Mouse (Mus musculus) heart, adult 2 months (tissue): Measurements from ENCODE around the gene Kcnq4. TPM values are rescaled to one million over a fixed set of nuclear protein-coding genes. Genes with fewer than 3 reads are reported as not detected.

ENCODE experiments used
- DNase-seq, 2 experiments: peaks; one replicate each; pipeline ENCODE4 v3.0.0; 2021
- H3K27ac ChIP-seq: fragments of 200-600 bp; 2 replicates; pipeline ENCODE4 v1.8.1; 2022
- H3K27me3 ChIP-seq: fragments of 200-500 bp; 2 replicates; pipeline ENCODE4 v1.6.1; 2012; ENCODE audit warnings: mild to moderate bottlenecking, low read length, inconsistent platforms, mixed read lengths; ENCODE audit not compliant: control insufficient read depth, insufficient read depth
- H3K36me3 ChIP-seq: fragments of 200-500 bp; 2 replicates; pipeline ENCODE4 v1.6.1; 2012; ENCODE audit warnings: low read length, inconsistent platforms; ENCODE audit not compliant: control insufficient read depth, insufficient read depth
- H3K4me1 ChIP-seq: fragments of 200-500 bp; 2 replicates; pipeline ENCODE4 v1.6.1; 2011; ENCODE audit warnings: low read length; ENCODE audit not compliant: control insufficient read depth, insufficient read depth
- H3K4me3 ChIP-seq: fragments of 200-600 bp; 2 replicates; pipeline ENCODE4 v1.8.1; 2022
- H3K79me2 ChIP-seq: fragments of 200-500 bp; replicated peaks from 2 replicates; pipeline ENCODE4 v1.6.1; 2012; ENCODE audit warnings: mild to moderate bottlenecking, inconsistent platforms, low read length, moderate library complexity, mixed read lengths; ENCODE audit not compliant: control insufficient read depth, insufficient read depth
- H3K9ac ChIP-seq: fragments of 200-500 bp; 2 replicates; pipeline ENCODE4 v1.6.1; 2012; ENCODE audit warnings: low read depth, mild to moderate bottlenecking, control low read depth, inconsistent platforms, low read length, mixed read lengths
- CTCF ChIP-seq: fragments of 200-600 bp; IDR thresholded peaks from 2 replicates; pipeline ENCODE4 v1.8.1; 2022; ENCODE audit warnings: antibody characterized with exemption, mild to moderate bottlenecking, moderate library complexity
- EP300 ChIP-seq: fragments of 200-500 bp; IDR thresholded peaks from 2 replicates; pipeline ENCODE4 v1.6.1; 2011; ENCODE audit warnings: low read depth, low read length, control low read depth; ENCODE audit not compliant: insufficient read depth
- POLR2A ChIP-seq: fragments of 200-500 bp; IDR thresholded peaks from 2 replicates; pipeline ENCODE4 v1.6.1; 2011; ENCODE audit warnings: mild to moderate bottlenecking, low read depth, low read length, control low read depth; ENCODE audit not compliant: insufficient read depth
- WGBS: fragments of 180-500 bp; shearing (Covaris S2); methylation state at CpG from one replicate; pipeline ENCODE4 v1.1.7; 2018; 5-methylcytosine and 5-hydroxymethylcytosine counted together
- intact Hi-C: fragments of 180-260 bp; cut with DNase I; formaldehyde crosslinking; loops from one replicate; pipeline ENCODE4 v1.15.1; 2025
- polyA plus RNA-seq: library from polyadenylated mRNA; depleted of rRNA; stranded (reverse); fragments of >200 nt; gene quantifications from 2 replicates; pipeline ENCODE4 v1.2.3, GENCODE M21; 2012
- total RNA-seq, 2 experiments: library from RNA; stranded (reverse); gene quantifications; 2 replicates each; pipeline ENCODE4 v1.2.3; 2021

The Kcnq4 gene
- total and polyA plus RNA-seq, 3 experiments, result 1.6 to 6.9 (median 1.9) TPM

- Histone ChIP-seq H3K4me3 (no peak overlapping the region), H3K27ac (no peak overlapping the region), H3K27me3 (no peaks in the 10 kb centered on the region), H3K79me2 (no peaks in the 10 kb centered on the region), H3K36me3 (no peaks in the 10 kb centered on the region), H3K9ac (no peak overlapping the region), H3K4me1 (no peaks in the 10 kb centered on the region)
- TF ChIP-seq POLR2A (no peak), EP300 (0 out of 2 replicates have a peak, but pooled peaks have one; percentile 21), CTCF (peak; percentile 76)
- 39% methylated on average over 10 of the region's 10 CpGs for WGBS
- peak; percentile 33 to 48 for DNase-seq
- intact Hi-C loops, result loop anchor here (2.0 kb wide), 1 partner anchor 58 kb away; no protein-coding TSS in a partner anchor
Measured at GRCm38 (mm10) chr4:120692717-120693116, 55.7 kb downstream of the Kcnq4 start.

DNA sequence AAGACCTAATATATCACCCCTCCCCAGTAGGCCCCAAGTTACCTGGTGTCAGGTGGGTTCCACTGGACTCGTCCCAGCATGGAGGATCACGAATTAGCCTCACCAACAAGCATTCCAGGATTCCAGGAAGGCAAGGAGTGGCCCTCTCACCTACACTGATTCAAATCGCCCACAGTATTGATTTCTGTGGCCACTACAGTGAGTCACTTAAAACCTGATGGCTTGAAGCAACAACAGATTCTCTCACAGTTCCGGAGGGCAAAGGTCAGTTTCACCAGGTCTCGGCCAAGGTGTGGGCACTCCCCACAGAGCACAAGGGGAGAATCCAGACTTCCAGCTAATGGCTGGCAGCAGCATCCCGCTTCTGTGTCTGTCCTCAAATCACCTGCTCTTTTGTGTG is 59.1 kb downstream of the Kcnq4 start:
- H3K79me2 ChIP-seq, result no peaks in the 10 kb centered on the region
- no peaks in the 10 kb centered on the region for H3K27me3 ChIP-seq
- intact Hi-C loops, result no loop called here
- WGBS, result 73% methylated on average over 6 of the region's 6 CpGs
- no peaks in the 10 kb centered on the region for H3K4me1 ChIP-seq
- no peak overlapping the region for H3K4me3 ChIP-seq
- no peak overlapping the region for H3K9ac ChIP-seq
- no peak for DNase-seq
- H3K27ac ChIP-seq, result no peak overlapping the region
- TF ChIP-seq POLR2A, result no peak
- no peak for TF ChIP-seq EP300
- no peak for TF ChIP-seq CTCF
- no peaks in the 10 kb centered on the region for H3K36me3 ChIP-seq

DNA sequence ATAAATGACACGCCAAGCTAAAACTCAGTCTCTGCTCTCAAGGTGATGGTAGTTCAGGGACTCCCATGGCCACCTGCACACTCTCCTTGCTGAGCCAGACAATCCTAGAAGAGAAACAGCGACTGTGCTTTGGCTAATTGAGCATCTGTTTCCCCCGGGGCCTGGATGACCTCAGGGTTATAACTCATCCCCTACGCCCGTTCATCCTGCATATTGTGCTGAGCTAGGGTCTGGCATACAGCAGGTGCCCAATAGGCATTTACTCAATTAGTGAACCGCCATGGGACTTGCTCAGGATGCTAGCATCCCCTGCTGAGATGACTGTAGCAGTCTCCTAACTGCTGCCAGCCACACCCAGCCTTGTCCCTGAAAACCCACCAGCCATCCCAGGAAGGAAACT is 61.1 kb downstream of the Kcnq4 start:
- no peak overlapping the region for H3K9ac ChIP-seq
- no peak for DNase-seq
- no peaks in the 10 kb centered on the region for H3K79me2 ChIP-seq
- intact Hi-C loops, result no loop called here
- TF ChIP-seq EP300, result no peak
- no peak for TF ChIP-seq POLR2A
- TF ChIP-seq CTCF, result no peak
- H3K27ac ChIP-seq, result no peak overlapping the region
- H3K27me3 ChIP-seq, result no peaks in the 10 kb centered on the region
- no peaks in the 10 kb centered on the region for H3K36me3 ChIP-seq
- no peaks in the 10 kb centered on the region for H3K4me1 ChIP-seq
- 56% methylated on average over 6 of the region's 6 CpGs for WGBS
- no peak overlapping the region for H3K4me3 ChIP-seq

- Histone ChIP-seq H3K4me3 (no peak overlapping the region), H3K4me1 (no peaks in the 10 kb centered on the region), H3K9ac (no peak overlapping the region), H3K27me3 (no peaks in the 10 kb centered on the region), H3K36me3 (no peaks in the 10 kb centered on the region), H3K27ac (no peak overlapping the region), H3K79me2 (no peaks in the 10 kb centered on the region)
- intact Hi-C loops, result loop anchor here (5.0 kb wide), 2 partner anchors 204 to 296 kb away; no protein-coding TSS in a partner anchor
- TF ChIP-seq EP300 (no peak), CTCF (no peak), POLR2A (no peak)
- WGBS, result 46% methylated on average over 9 of the region's 9 CpGs
- DNase-seq, result no peak
Measured at GRCm38 (mm10) chr4:120683278-120683997, 65.0 kb downstream of the Kcnq4 start.

GRCm38 (mm10) chr4:120682168-120682567 is 66.2 kb downstream of the Kcnq4 start:
- Histone ChIP-seq H3K79me2 (no peaks in the 10 kb centered on the region), H3K27ac (no peak overlapping the region), H3K9ac (no peak overlapping the region), H3K4me3 (no peak overlapping the region), H3K36me3 (no peaks in the 10 kb centered on the region), H3K27me3 (no peaks in the 10 kb centered on the region), H3K4me1 (no peaks in the 10 kb centered on the region)
- no peak for TF ChIP-seq POLR2A
- TF ChIP-seq CTCF, result no peak; the same call in 1 of the 2 replicates
- TF ChIP-seq EP300, result no peak
- WGBS, result 36% methylated on average over 10 of the region's 10 CpGs
- intact Hi-C loops, result loop anchor here (1.0 to 5.0 kb wide), 3 partner anchors 93 to 295 kb away; no protein-coding TSS in a partner anchor
- DNase-seq, result peak; percentile 45 to 65

DNA sequence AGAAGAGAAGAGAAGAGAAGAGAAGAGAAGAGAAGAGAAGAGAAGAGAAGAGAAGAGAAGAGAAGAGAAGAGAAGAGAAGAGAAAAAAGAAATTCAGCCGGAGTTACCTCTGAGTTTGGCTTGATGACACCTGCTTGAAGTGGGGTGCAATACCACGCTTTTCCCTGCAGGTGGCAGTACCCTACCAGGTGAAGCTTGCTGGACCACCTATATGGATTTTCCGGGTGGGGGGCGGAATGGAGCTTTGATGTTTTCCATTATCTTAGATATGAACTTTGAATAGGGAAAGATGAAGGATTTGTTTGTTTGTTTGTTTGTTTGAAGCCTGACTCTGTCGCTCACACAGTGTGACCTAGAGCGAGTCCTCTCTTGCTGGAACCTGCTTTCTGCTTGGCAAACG is 67.5 kb downstream of the Kcnq4 start:
- 56% methylated on average over 7 of the region's 7 CpGs for WGBS
- H3K79me2 ChIP-seq, result no peaks in the 10 kb centered on the region
- no peaks in the 10 kb centered on the region for H3K36me3 ChIP-seq
- H3K4me1 ChIP-seq, result no peaks in the 10 kb centered on the region
- no peak overlapping the region for H3K9ac ChIP-seq
- no peak overlapping the region for H3K27ac ChIP-seq
- DNase-seq, result peak in 1 of 2 experiments; percentile 28
- no peak overlapping the region for H3K4me3 ChIP-seq
- intact Hi-C loops, result loop anchor here (1.0 to 5.0 kb wide), 3 partner anchors 74 to 294 kb away; no protein-coding TSS in a partner anchor
- TF ChIP-seq CTCF, result peak; percentile 78
- 0 out of 2 replicates have a peak, but pooled peaks have one; percentile 43 for TF ChIP-seq EP300
- no peak for TF ChIP-seq POLR2A
- no peaks in the 10 kb centered on the region for H3K27me3 ChIP-seq
